ENCODE assay signal across 8 mouse cellular contexts in the genomic region with DNA sequence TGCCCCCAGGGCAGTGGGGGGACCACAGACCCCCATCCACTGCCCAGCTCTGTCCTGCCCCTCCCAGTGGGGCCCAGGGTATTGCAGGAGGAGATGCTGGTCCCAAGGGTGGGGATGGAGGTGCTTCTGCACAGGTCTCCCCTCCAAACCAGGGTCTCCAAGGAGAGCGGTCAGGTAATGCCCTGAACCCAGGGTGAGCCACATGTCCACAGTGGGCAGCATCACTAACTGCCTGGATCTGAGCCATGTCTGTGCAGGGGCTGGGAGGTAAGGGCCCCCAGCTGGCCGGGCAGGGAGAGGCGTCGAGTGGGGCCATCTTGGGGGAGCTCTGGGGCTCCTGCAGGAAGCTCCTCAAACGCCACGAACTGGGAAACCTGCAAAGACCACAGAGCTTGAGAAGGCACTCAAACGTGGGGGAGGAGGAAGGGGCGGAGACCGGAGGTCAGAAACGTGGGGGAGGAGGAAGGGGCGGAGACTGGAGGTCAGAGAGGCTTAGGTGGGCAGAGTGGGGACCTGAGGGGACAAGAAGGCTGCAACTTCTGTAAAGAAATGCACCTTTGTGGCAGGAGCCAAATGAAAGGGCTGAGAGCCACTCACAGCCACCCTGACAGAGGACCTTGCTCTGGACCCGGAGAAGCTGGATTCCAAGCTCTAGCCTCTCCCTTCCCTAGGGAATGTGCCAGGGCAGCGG. TPM values are rescaled to one million over a fixed set of nuclear protein-coding genes. Genes with fewer than 3 reads are reported as not detected.
DNase-seq lines count a peak whose midpoint lies in the region; ATAC-seq lines count a peak whose summit lies in the region.

No protein-coding gene starts in this region.

- peak; percentile 23; the same call in 1 of the 2 replicates for ATAC-seq in heart, embryonic 11.5 days (replicated peaks; ENCODE audit: insufficient number of reproducible peaks, low FRiP score, low TSS enrichment)
- ATAC-seq in embryonic facial prominence, embryonic 13.5 days (ENCODE audit: insufficient number of reproducible peaks, insufficient read depth, low FRiP score, low TSS enrichment, low read depth), result no peak
- ATAC-seq in activated CD4-positive, CD25-positive, alpha-beta regulatory T cell, adult 4 months, result no peak
- ATAC-seq in monocyte, adult 5-6 weeks (replicated peaks; ENCODE audit: insufficient number of reproducible peaks, low FRiP score, low TSS enrichment, poor library complexity, severe bottlenecking), result no peak

- H3K4me3 ChIP-seq in heart, embryonic 11.5 days (ENCODE audit: low read depth, low read length), result no peak overlapping the region
- peak overlapping the region; percentile 21 for H3K4me3 ChIP-seq in embryonic facial prominence, embryonic 13.5 days

- no peak overlapping the region for H3K9ac ChIP-seq in heart, embryonic 11.5 days (ENCODE audit: low read depth, low read length)
- H3K9ac ChIP-seq in embryonic facial prominence, embryonic 13.5 days, result 0 out of 2 replicates have a peak overlapping the region, but pooled peaks have one; percentile 27

- peaks cover 37% of the 10 kb centered on the region for H3K4me1 ChIP-seq in heart, embryonic 11.5 days (ENCODE audit: control insufficient read depth, insufficient read depth, low read length)
- peaks cover 27% of the 10 kb centered on the region for H3K4me1 ChIP-seq in embryonic facial prominence, embryonic 13.5 days

- DNase-seq in heart, adult 8-10 months (ENCODE audit: low spot score), result no peak
- DNase-seq in 416B (ENCODE audit: low read depth), result peak; percentile 73
- DNase-seq in lung, postnatal 36 days, result peak; percentile 53
- no peak for DNase-seq in left cerebral cortex, adult 8-10 months (ENCODE audit: low spot score in 2 of 2)

- H3K9me3 ChIP-seq in heart, embryonic 11.5 days (replicated peaks; ENCODE audit: control insufficient read depth, low read length), result no peaks in the 10 kb centered on the region
- no peaks in the 10 kb centered on the region for H3K9me3 ChIP-seq in embryonic facial prominence, embryonic 13.5 days

- H3K27me3 ChIP-seq in heart, embryonic 11.5 days (ENCODE audit: control insufficient read depth, insufficient read depth, low read length), result 0 out of 2 replicates have a peak, but pooled peaks cover 4% of the 10 kb centered on the region
- H3K27me3 ChIP-seq in embryonic facial prominence, embryonic 13.5 days, result peaks cover 36% of the 10 kb centered on the region

- 18% methylated on average over 13 of the region's 13 CpGs for WGBS in heart, embryonic 11.5 days (ENCODE audit: insufficient replicate concordance)
- 10% methylated on average over 13 of the region's 13 CpGs for WGBS in embryonic facial prominence, embryonic 13.5 days

- peak overlapping the region; percentile 59; the same call in 1 of the 2 replicates for H3K27ac ChIP-seq in heart, embryonic 11.5 days (ENCODE audit: low read depth, low read length)
- H3K27ac ChIP-seq in embryonic facial prominence, embryonic 13.5 days, result peak overlapping the region; percentile 39; the same call in 1 of the 2 replicates

- H3K36me3 ChIP-seq in heart, embryonic 11.5 days (ENCODE audit: control insufficient read depth, insufficient read depth, low read length), result peaks cover 14% of the 10 kb centered on the region
- H3K36me3 ChIP-seq in embryonic facial prominence, embryonic 13.5 days, result no peaks in the 10 kb centered on the region

- peak overlapping the region; percentile 38 for H3K4me2 ChIP-seq in heart, embryonic 11.5 days
- peak overlapping the region; percentile 52 for H3K4me2 ChIP-seq in embryonic facial prominence, embryonic 13.5 days

RNA-seq across cellular contexts. Expression of gene Kcnh2, which starts 31.5 kb away (rescaled TPM):
- 19.4 and 20.8 TPM in 2 replicates for polyA plus RNA-seq in heart, embryonic 11.5 days (2014; fragmentation: Nextera tagmentation; extraction: Ambion mirVana)
- 10 to 100 TPM; 48.8 to 95.2 (median 71.0) TPM for total RNA-seq in heart, adult 8-10 months (2022)
- 1.3 and 1.4 TPM in 2 replicates for polyA plus RNA-seq in embryonic facial prominence, embryonic 13.5 days (2015; fragmentation: Nextera tagmentation; extraction: Ambion mirVana)
- polyA plus RNA-seq in activated CD4-positive, CD25-positive, alpha-beta regulatory T cell, adult 4 months (2017; shearing (Covaris generic)), result under 1 TPM; 0.16 to 0.24 TPM
- 0.53 TPM in 1 of 3 replicates, not detected in the others for total RNA-seq in monocyte, adult 5-6 weeks (2017)
- total RNA-seq in left cerebral cortex, adult 8-10 months (2022), result 10 to 100 TPM; 33.4 to 38.9 (median 37.6) TPM

RNA-seq across cellular contexts. Expression of gene Nos3, which starts 44.7 kb away (rescaled TPM):
- polyA plus RNA-seq in heart, embryonic 11.5 days (2014; fragmentation: Nextera tagmentation; extraction: Ambion mirVana), result 21.5 and 30.4 TPM in 2 replicates
- total RNA-seq in heart, adult 8-10 months (2022), result 10 to 100 TPM; 21.4 to 26.9 (median 23.8) TPM
- 5.4 and 5.9 TPM in 2 replicates for polyA plus RNA-seq in embryonic facial prominence, embryonic 13.5 days (2015; fragmentation: Nextera tagmentation; extraction: Ambion mirVana)
- under 1 TPM in 1 of 2 experiments, not detected in 1; 0.42 TPM for polyA plus RNA-seq in activated CD4-positive, CD25-positive, alpha-beta regulatory T cell, adult 4 months (2017; shearing (Covaris generic))
- 0.29 TPM in 1 of 3 replicates, not detected in the others for total RNA-seq in monocyte, adult 5-6 weeks (2017)
- total RNA-seq in left cerebral cortex, adult 8-10 months (2022), result 1 to 10 TPM; 5.8 to 8.0 (median 6.9) TPM

Comparison
In these comparisons a context has a peak if more than half of its experiments do, and no peak if none do; other contexts are left out.
1. DNase-seq: peak in 416B (single experiment) and lung, postnatal 36 days (single experiment); none in heart, adult 8-10 months (single experiment) and left cerebral cortex, adult 8-10 months (0 of 2).
2. RNA of gene Kcnh2, which starts 31.5 kb away (total RNA-seq): 48.8 to 95.2 TPM in heart, adult 8-10 months and 33.4 to 38.9 TPM in left cerebral cortex, adult 8-10 months; 0.53 TPM in monocyte, adult 5-6 weeks; every median in the first group is over 10 times any median in the second.